Mouse (Mus musculus): ENCODE data around the gene Onecut1.

Gene Onecut1

GRCm38 (mm10) chr9:74860461-74860860 is 1.3 kb upstream of the Onecut1 start:
- no peak for DNase-seq (ENCODE audit: low read depth, low spot score)

- no peak for DNase-seq (ENCODE audit: low read depth, low spot score)
Measured at GRCm38 (mm10) chr9:74862096-74862780, 517 bp downstream of the Onecut1 start.

GRCm38 (mm10) chr9:74862783-74863654 is 1.3 kb downstream of the Onecut1 start:
- no peak for DNase-seq (ENCODE audit: low read depth, low spot score)

GRCm38 (mm10) chr9:74863655-74864443 is 2.1 kb downstream of the Onecut1 start:
- DNase-seq (ENCODE audit: low read depth, low spot score): no peak

- no peak for DNase-seq (ENCODE audit: low read depth, low spot score)
Measured at GRCm38 (mm10) chr9:74864471-74864870, 2.8 kb downstream of the Onecut1 start.

GRCm38 (mm10) chr9:74866596-74867313 is 5.0 kb downstream of the Onecut1 start:
- DNase-seq (ENCODE audit: low read depth, low spot score): no peak

GRCm38 (mm10) chr9:74867641-74868205 is 6.0 kb downstream of the Onecut1 start:
- DNase-seq (ENCODE audit: low read depth, low spot score): no peak

GRCm38 (mm10) chr9:74868336-74868950 is 6.7 kb downstream of the Onecut1 start:
- DNase-seq (ENCODE audit: low read depth, low spot score): no peak

GRCm38 (mm10) chr9:74870960-74871688 is 9.4 kb downstream of the Onecut1 start:
- no peak for DNase-seq (ENCODE audit: low read depth, low spot score)

- no peak for DNase-seq (ENCODE audit: low read depth, low spot score)
Measured at GRCm38 (mm10) chr9:74876328-74876727, 14.6 kb downstream of the Onecut1 start.

GRCm38 (mm10) chr9:74877709-74878108 is 16.0 kb downstream of the Onecut1 start:
- DNase-seq (ENCODE audit: low read depth, low spot score): no peak

- DNase-seq (ENCODE audit: low read depth, low spot score): no peak
Measured at GRCm38 (mm10) chr9:74887866-74888265, 26.1 kb downstream of the Onecut1 start.

GRCm38 (mm10) chr9:74896742-74897141 is 35.0 kb downstream of the Onecut1 start:
- no peak for DNase-seq (ENCODE audit: low read depth, low spot score)

- no peak for DNase-seq (ENCODE audit: low read depth, low spot score)
Measured at GRCm38 (mm10) chr9:74897375-74897982, 35.8 kb downstream of the Onecut1 start.

- no peak for DNase-seq (ENCODE audit: low read depth, low spot score)
Measured at GRCm38 (mm10) chr9:74900141-74900540, 38.4 kb downstream of the Onecut1 start.

GRCm38 (mm10) chr9:74904866-74905508 is 43.3 kb downstream of the Onecut1 start:
- peak; percentile 28 for DNase-seq (ENCODE audit: low read depth, low spot score)

- DNase-seq (ENCODE audit: low read depth, low spot score): no peak
Measured at GRCm38 (mm10) chr9:74906951-74907350, 45.2 kb downstream of the Onecut1 start.

GRCm38 (mm10) chr9:74909245-74909644 is 47.5 kb downstream of the Onecut1 start:
- DNase-seq (ENCODE audit: low read depth, low spot score): no peak

GRCm38 (mm10) chr9:74910226-74910759 is 48.6 kb downstream of the Onecut1 start:
- DNase-seq (ENCODE audit: low read depth, low spot score): no peak
